Mouse (Mus musculus) left cerebral cortex, postnatal 36 days (tissue): ENCODE results near the gene Lck. TPM values are rescaled to one million over a fixed set of nuclear protein-coding genes. Genes with fewer than 3 reads are reported as not detected.
"Not testable (repeated sequence)": the region's sequence is repeated elsewhere in the genome, so short reads cannot be mapped to it uniquely, and the experiment has no call there.

Experiments used
- DNase-seq, 2 experiments: peaks; one replicate each; pipeline ENCODE4 v3.0.0; 2021 to 2022; ENCODE audit warnings: low spot score in 2 of 2, mixed read lengths in 1 of 2
- intact Hi-C: fragments of 180-260 bp; cut with DNase I; formaldehyde crosslinking; loops from one replicate; pipeline ENCODE4 v1.15.1; 2025
- total RNA-seq, 2 experiments: library from RNA; stranded (reverse); gene quantifications; 2 replicates each; pipeline ENCODE4 v1.2.3; 2021

Lck gene
- total RNA-seq, 2 experiments from 2014 or later = 2.1 to 2.6 TPM

GRCm38 (mm10) chr4:129557256-129557808 lies 16.1 kb downstream of the Lck start:
- intact Hi-C loops = no loop called here
- DNase-seq = no peak

- intact Hi-C loops = no loop called here
- peak; percentile 57 to 70 for DNase-seq
Measured at GRCm38 (mm10) chr4:129556532-129557223, 16.8 kb downstream of the Lck start.

- intact Hi-C loops = no loop called here
- DNase-seq = no peak
Measured at GRCm38 (mm10) chr4:129555862-129556531, 17.4 kb downstream of the Lck start.

- intact Hi-C loops = no loop called here
- peak in 1 of 2 experiments; percentile 34 for DNase-seq
Measured at GRCm38 (mm10) chr4:129555421-129555861, 18.0 kb downstream of the Lck start.

GRCm38 (mm10) chr4:129554512-129554911 lies 18.9 kb downstream of the Lck start:
- DNase-seq = not testable (repeated sequence)
- intact Hi-C loops = loop anchor here (5.0 kb wide), 1 partner anchor 33 kb away; no protein-coding TSS in a partner anchor

- no peak for DNase-seq
- intact Hi-C loops = loop anchor here (5.0 kb wide), 1 partner anchor 37 kb away; no protein-coding TSS in a partner anchor
Measured at GRCm38 (mm10) chr4:129550295-129550694, 23.1 kb downstream of the Lck start.

GRCm38 (mm10) chr4:129549306-129549705 lies 24.1 kb downstream of the Lck start:
- intact Hi-C loops = no loop called here
- no peak for DNase-seq

GRCm38 (mm10) chr4:129547631-129548030 lies 25.8 kb downstream of the Lck start:
- intact Hi-C loops = not testable (repeated sequence)

GRCm38 (mm10) chr4:129544106-129544505 lies 29.3 kb downstream of the Lck start:
- intact Hi-C loops = no loop called here
- DNase-seq = no peak

More at GRCm38 (mm10) chr4:129547631-129548030, 25.8 kb downstream of the Lck start:
- DNase-seq = not testable (repeated sequence)

- intact Hi-C loops = no loop called here
- DNase-seq = peak; percentile 94 to 96
Measured at GRCm38 (mm10) chr4:129542592-129543141, 30.8 kb downstream of the Lck start, which contains the start of gene Hdac1. Gene Hdac1 (minus strand): TSS chr4:129542713.

- intact Hi-C loops = no loop called here
- no peak for DNase-seq
Measured at GRCm38 (mm10) chr4:129541868-129542591, 31.4 kb downstream of the Lck start.

- intact Hi-C loops = no loop called here
- DNase-seq = no peak
Measured at GRCm38 (mm10) chr4:129540012-129540411, 33.4 kb downstream of the Lck start.

GRCm38 (mm10) chr4:129528901-129529300 lies 44.5 kb downstream of the Lck start:
- intact Hi-C loops, DNase-seq: not testable (repeated sequence)

GRCm38 (mm10) chr4:129525889-129526288 lies 47.6 kb downstream of the Lck start:
- DNase-seq = no peak
- intact Hi-C loops = no loop called here

GRCm38 (mm10) chr4:129525338-129525737 lies 48.1 kb downstream of the Lck start:
- intact Hi-C loops = no loop called here
- no peak for DNase-seq

GRCm38 (mm10) chr4:129518519-129518918 lies 54.9 kb downstream of the Lck start:
- intact Hi-C loops = no loop called here

GRCm38 (mm10) chr4:129516925-129517324 lies 56.5 kb downstream of the Lck start:
- DNase-seq = no peak
- intact Hi-C loops = no loop called here

More at GRCm38 (mm10) chr4:129518519-129518918, 54.9 kb downstream of the Lck start:
- DNase-seq = no peak

GRCm38 (mm10) chr4:129514300-129514898 lies 59.0 kb downstream of the Lck start:
- DNase-seq = peak in 1 of 2 experiments; percentile 50
- intact Hi-C loops = no loop called here

- DNase-seq = no peak
- intact Hi-C loops = no loop called here
Measured at GRCm38 (mm10) chr4:129513891-129514290, 59.5 kb downstream of the Lck start.
